Mouse (Mus musculus) bone marrow macrophage, adult 2 months (primary cell): Measurements from ENCODE around the gene Ino80e.

Source experiments
- CTCF ChIP-seq: IDR thresholded peaks from 2 replicates; pipeline ENCODE4 v1.5.1; 2012; ENCODE audit warnings: low read depth, mild to moderate bottlenecking, low read length, moderate library complexity
- POLR2A ChIP-seq: IDR thresholded peaks from 2 replicates; pipeline ENCODE4 v1.6.1; 2012; ENCODE audit warnings: mild to moderate bottlenecking, low read depth, low read length, borderline replicate concordance

GRCm38 (mm10) chr7:126881040-126881439 is 18.9 kb upstream of the Ino80e start:
- no peak for TF ChIP-seq CTCF
- no peak for TF ChIP-seq POLR2A
